Mouse (Mus musculus): ENCODE measurements around the gene Efcab7. TPM values are rescaled to one million over a fixed set of nuclear protein-coding genes. Genes with fewer than 3 reads are reported as not detected.

Efcab7 gene
- polyA plus RNA-seq (2012; rRNA removed) = 5.4 and 7.8 TPM in 2 replicates

DNA sequence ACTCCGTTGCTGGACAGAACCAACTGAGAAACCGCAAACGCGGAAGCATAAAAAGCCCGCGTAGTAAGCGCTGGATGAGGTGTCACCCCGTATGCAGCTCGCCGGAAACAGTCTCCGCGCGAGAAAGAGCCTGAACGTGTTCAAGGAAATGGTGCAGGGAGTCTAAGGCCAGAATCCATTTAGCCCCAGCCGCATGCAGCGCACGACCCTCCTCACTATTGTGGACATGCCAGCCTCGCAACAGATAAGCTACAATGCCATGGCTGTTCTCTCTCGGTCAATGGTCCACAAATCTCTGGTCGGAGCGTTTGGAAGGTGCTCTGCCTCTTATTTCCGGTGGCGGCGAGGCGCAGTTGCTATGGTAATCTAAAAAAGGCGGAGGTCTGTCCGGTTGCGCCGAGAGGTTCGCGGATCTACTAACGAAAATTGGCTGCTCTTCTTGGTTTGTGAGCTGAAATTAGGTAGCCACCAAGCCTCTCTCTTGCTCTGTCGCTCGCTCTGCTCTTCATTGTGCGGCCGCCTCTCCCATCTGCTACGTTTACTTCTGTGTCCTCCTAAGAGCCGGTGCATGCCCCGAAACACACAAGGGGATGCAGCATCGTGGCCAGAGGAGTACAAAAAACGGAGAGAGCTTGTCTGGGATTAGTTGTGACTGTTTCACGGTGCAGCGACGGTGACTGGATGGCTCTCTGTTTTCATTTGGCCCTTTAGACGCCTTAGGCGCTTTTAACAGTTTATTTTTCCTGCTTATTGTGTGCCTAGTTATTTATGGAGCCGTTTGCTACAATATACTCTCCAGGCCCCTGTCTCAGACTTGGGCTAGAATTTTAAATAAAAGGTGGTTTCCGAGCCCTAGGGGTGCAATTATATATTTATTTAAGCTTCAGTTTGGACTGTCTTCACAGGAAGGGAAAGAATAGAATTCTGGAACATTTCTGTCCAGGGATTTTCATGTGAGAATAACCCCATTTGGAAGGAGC is at the start of gene Efcab7:
TSS of gene Efcab7 (plus strand) at position 105 of the 980 bp plus-strand sequence.
- peak; percentile 71 to 91 for DNase-seq (ENCODE audit: extremely low spot score in 1 of 2, low spot score in 1 of 2)

DNA sequence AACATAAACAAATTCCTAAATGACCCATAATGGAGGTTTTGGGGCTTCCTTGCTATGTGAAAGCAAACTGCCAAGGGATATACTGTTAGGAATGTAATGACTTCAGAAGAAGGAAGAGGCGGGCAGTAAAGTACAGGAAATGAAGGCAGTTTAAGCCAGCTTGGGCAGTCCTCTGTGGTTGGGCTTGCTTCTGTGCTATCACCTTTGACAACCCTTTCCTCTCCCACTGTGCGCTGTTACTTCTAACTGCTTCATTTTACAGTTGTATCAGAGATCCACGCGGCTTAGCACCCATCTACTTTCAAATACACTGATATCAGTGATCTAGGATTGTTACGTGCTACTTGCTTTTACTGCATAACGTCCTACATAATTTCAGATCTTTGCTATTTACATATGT is 36.6 kb upstream of the Efcab7 start:
- DNase-seq (ENCODE audit: extremely low spot score in 1 of 2, low spot score in 1 of 2) = no peak

GRCm38 (mm10) chr4:99816697-99817460 is 12.1 kb upstream of the Efcab7 start:
- no peak for DNase-seq (ENCODE audit: extremely low spot score in 1 of 2, low spot score in 1 of 2)

DNA sequence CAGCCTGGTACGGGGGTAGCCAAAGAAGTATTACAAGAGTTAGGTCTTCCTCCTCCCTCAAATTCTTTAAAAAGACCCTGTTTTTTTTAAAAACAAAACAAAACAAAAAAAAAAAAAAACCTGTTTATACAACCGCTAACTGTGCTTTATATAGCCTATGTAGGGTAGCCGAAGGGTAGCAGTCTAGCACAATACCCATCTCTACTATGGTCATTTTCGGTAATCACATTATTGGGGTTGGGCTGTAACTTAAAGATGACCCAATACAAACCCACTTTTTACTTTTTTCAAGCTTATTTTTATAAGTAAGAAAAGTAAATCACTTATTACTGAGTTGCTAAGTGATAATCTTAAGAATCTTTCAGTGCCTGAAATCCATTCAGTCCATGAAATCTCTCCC is 661 bp upstream of the Efcab7 start:
- no peak for DNase-seq (ENCODE audit: extremely low spot score in 1 of 2, low spot score in 1 of 2)

DNA sequence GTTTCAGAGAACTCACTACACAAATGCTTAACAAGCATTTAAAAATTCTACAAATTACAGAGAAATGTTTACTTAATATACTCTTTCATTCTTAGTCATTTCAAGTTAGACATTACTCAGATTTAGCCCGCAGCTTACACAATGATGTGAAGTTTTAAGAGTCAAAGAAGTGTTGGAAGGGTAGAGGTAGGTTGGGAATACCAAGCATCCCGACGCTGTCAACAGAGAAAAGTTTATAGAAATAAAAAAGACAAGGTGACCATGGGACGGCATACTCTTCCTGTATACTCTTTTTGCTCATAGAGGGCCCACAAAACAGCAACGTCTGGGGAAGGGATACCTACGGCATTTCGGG is 282 bp upstream of the Efcab7 start:
- no peak for DNase-seq (ENCODE audit: extremely low spot score in 1 of 2, low spot score in 1 of 2)

GRCm38 (mm10) chr4:99881882-99882281 is 52.9 kb downstream of the Efcab7 start:
- DNase-seq (ENCODE audit: extremely low spot score in 1 of 2, low spot score in 1 of 2) = peak in 1 of 2 experiments; percentile 68

GRCm38 (mm10) chr4:99882405-99882804 is 53.4 kb downstream of the Efcab7 start:
- DNase-seq (ENCODE audit: extremely low spot score in 1 of 2, low spot score in 1 of 2) = no peak

DNA sequence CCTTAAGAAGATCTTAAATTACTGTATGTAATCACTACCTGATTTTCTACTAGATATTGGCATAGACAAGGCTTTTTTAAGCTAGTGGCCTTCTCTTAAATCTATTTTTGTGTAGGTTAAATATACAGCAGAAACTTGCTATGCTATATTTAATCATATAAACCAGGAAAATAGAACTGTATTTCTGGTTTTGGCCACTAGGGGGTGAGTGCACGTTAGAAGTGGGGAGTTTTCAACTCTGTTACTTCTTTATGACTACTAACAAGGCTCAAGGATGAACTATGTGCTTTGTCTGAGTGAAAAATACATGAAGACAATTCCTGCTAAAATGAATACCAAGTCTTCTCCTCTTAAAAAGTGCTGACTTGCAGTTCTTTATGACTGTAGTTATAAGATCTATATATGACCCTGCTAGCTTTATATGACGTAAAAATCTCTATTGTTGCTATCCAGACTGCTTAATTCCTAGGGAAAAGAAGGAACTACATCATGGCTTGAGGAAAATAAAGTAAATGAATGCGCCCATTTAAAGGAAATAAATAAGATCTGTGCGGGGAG is 85.0 kb downstream of the Efcab7 start:
- peak in 1 of 2 experiments; percentile 53 for DNase-seq (ENCODE audit: extremely low spot score in 1 of 2, low spot score in 1 of 2)

- DNase-seq (ENCODE audit: extremely low spot score in 1 of 2, low spot score in 1 of 2) = no peak
Observed at GRCm38 (mm10) chr4:99926380-99926779, 97.4 kb downstream of the Efcab7 start.

DNA sequence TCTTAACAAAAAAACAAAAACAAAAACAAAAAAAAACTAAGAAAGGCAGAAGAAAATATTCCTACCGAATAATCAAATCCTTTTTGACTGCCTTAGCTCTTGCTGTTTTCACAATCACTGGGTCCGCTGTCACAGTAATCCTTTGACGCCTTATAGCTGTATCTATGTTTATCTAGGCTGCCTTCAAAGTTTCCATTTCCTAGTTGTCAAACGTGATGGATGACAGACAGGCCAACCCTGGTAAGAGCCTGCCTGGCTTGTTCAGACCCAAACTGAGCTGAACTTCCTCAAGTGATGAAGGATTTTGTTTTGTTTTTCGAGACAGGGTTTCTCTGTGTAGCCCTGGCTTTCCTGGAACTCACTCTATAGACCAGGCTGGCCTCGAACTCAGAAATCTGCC is 99.5 kb downstream of the Efcab7 start:
- DNase-seq (ENCODE audit: extremely low spot score in 1 of 2, low spot score in 1 of 2) = no peak

DNA sequence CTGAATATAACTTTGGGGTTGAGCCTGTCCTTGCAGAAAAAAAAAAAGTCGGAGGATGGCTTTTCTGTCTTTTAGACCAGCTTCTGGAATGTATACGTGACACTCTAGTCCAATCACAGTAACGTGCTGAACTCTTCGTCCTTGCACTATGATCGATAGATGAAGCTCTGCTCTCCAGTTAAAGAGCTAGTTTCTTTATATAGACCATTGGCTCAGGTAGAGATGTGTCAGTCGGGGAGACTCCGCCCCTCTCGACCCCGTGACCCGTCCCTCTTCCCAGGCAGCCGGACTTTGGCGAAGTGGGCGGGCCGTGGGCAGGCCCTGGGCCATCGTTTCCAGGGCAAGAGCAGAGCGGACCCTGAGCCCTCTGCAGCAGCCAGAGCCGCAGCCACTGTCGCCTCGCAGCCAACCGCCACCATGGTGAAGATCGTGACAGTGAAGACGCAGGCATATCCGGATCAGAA is 100.2 kb downstream of the Efcab7 start, which contains the start of gene Pgm1:
TSS of gene Pgm1 (plus strand) at position 266 of the 464 bp plus-strand sequence.
- peak; percentile 60 to 78 for DNase-seq (ENCODE audit: extremely low spot score in 1 of 2, low spot score in 1 of 2)

DNA sequence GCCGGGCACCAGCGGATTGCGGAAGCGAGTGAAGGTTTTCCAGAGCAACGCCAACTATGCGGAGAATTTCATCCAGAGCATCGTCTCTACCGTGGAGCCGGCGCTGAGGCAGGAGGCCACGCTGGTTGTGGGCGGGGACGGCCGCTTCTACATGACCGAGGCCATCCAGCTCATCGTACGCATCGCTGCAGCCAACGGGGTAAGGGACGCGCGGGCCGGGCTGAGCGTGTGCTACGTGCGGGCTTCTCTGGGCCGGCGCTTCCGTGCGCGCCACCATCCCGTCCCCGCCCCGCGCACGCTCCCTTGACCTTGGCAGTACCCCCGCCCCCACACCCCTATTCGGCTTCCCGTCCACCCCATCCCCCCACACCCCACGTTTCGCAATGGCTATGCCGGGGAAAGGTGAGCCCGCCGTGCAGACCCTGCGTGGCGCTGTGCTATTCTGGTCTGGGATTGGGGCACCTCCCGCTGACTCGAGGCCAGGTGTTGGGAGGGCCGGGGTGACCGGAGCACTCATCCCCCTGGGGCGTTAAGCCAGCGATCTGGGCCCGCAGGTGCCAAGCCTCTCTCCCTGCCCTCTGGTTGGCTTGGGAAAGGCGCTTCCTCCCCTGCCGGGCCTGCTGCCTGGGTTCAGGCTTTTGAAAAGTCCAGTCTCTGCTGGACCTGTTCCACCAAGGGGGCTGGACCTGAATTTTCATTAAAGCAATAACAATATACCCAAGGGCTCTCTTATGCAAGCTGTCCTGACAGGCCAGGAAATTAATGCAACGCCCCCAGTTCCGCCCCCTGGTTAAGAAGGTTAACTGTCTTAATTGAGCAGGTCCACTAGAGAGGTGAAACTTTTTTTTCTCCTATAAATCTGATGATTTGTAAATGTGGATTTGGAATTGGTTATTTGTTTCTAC is 100.9 kb downstream of the Efcab7 start, which contains the start of gene Itgb3bp:
TSS of gene Itgb3bp (minus strand) at position 201 of the 905 bp plus-strand sequence.
- DNase-seq (ENCODE audit: extremely low spot score in 1 of 2, low spot score in 1 of 2) = peak; percentile 35 to 71

DNA sequence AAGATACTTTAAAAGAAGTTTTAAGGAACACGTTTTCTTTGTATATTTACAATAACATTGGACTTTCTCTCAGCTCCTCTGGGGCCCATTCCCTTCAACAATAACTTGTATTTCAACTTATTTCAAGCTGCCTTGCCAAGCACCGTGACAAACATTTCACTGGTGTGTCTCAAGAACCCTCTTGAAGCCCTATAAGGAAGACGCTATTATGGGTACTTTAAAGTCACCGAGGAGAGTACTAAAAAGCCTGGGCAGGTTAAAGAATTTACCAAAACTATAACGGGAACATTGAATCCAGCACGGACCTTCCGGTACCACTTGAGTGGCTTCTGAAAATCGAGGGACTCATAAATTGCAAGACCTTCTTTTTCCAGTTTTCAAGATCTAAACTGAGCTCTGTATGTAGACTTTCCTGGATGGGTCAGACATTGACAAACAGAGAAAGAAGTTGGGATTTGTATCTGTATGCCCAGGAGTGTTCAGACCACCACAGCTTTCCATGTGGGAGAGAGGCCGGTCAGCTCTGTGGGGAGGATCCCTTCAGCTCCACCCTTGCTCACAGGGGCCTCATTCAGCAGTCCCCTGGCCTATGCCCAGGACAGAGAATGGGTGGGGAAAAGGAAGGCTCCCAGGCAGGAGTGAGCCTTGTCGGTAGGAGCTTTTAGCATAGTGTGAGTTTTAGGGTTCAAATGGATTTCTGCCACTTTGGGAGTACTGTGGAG is 101.7 kb downstream of the Efcab7 start:
- no peak for DNase-seq (ENCODE audit: extremely low spot score in 1 of 2, low spot score in 1 of 2)

- no peak for DNase-seq (ENCODE audit: extremely low spot score in 1 of 2, low spot score in 1 of 2)
Observed at GRCm38 (mm10) chr4:99931240-99931580, 102.2 kb downstream of the Efcab7 start.

DNA sequence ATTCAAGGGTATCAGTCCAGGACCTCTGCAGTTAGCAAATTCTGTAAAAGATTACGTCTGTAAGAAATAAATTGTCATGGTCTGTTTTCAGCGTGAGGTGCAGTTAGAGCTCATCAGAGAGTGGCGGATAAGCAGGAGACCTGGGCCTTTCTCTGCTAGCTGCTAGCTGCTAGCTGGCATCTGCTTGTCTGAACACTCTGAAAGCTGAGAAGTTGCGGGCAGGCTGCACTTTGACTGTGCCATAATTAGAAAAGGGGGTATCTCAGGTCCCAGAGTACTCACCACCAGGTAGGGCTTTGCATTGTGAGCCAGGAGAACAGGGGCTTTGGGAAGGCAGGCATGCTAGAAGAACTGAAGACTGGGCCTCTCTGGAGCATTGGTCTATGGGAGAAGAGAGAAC is 102.8 kb downstream of the Efcab7 start:
- no peak for DNase-seq (ENCODE audit: extremely low spot score in 1 of 2, low spot score in 1 of 2)

DNA sequence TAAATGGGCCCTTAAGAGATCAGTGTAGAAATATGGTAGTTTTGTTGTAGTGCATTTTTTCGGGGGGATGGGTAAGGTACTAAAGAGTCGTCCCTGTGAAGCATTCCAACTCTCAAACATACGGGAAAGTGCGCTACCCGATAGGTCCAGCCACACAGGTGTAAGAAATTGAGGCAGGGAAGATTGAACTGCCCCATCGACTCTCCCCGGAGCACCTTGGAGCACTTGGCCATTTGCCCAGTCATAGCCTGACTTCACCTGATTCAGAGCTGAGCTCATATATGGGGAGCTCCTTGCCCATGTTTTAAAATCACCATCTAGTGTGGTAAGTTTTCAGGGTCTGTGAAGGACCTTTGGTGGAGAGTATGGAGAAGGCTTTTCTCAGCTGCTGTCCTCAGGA is 105.9 kb downstream of the Efcab7 start:
- DNase-seq (ENCODE audit: extremely low spot score in 1 of 2, low spot score in 1 of 2) = no peak

- DNase-seq (ENCODE audit: extremely low spot score in 1 of 2, low spot score in 1 of 2) = no peak
Observed at GRCm38 (mm10) chr4:99936278-99936677, 107.3 kb downstream of the Efcab7 start.

GRCm38 (mm10) chr4:99939711-99940505 is 110.9 kb downstream of the Efcab7 start:
- no peak for DNase-seq (ENCODE audit: extremely low spot score in 1 of 2, low spot score in 1 of 2)
